Mouse (Mus musculus): ENCODE measurements around the gene Mybph. TPM values are rescaled to one million over a fixed set of nuclear protein-coding genes. Genes with fewer than 3 reads are reported as not detected.

The Mybph gene
- total and polyA plus RNA-seq, 2 experiments, result not detected

- Histone ChIP-seq H3K27me3 (ENCODE audit: control insufficient read depth, insufficient read depth, low read length) (no peaks in the 10 kb centered on the region), H3K27ac (replicated peaks; ENCODE audit: insufficient read depth, low read depth, low read length) (no peak overlapping the region), H3K9ac (ENCODE audit: low read depth, low read length) (no peak overlapping the region), H3K4me3 (ENCODE audit: insufficient read depth, low read depth, low read length) (no peak overlapping the region), H3K36me3 (ENCODE audit: control insufficient read depth, insufficient read depth, low read length) (no peaks in the 10 kb centered on the region), H3K79me2 (ENCODE audit: control insufficient read depth, insufficient read depth, low read length) (no peaks in the 10 kb centered on the region), H3K4me1 (ENCODE audit: control insufficient read depth, insufficient read depth, low read length) (peaks cover 3% of the 10 kb centered on the region; the same call in 1 of the 2 replicates)
- WGBS, result 80% methylated on average over 3 of the region's 3 CpGs
- TF ChIP-seq CTCF (IDR thresholded peaks at IDR 0.05; ENCODE audit: low read depth, low read length) (no peak), POLR2A (IDR thresholded peaks at IDR 0.05; ENCODE audit: extremely low read depth, insufficient read depth, low read length) (no peak)
- no peak for DNase-seq (ENCODE audit: extremely low read depth, low read depth, low spot score)
Measured at GRCm38 (mm10) chr1:134168567-134168966, 24.7 kb upstream of the Mybph start.

GRCm38 (mm10) chr1:134168985-134169697 is 24.1 kb upstream of the Mybph start:
- H3K27ac ChIP-seq (replicated peaks; ENCODE audit: insufficient read depth, low read depth, low read length), result no peak overlapping the region
- no peak overlapping the region for H3K4me3 ChIP-seq (ENCODE audit: insufficient read depth, low read depth, low read length)
- no peak for DNase-seq (ENCODE audit: extremely low read depth, low read depth, low spot score)
- WGBS, result 94% methylated on average over 8 of the region's 8 CpGs
- H3K4me1 ChIP-seq (ENCODE audit: control insufficient read depth, insufficient read depth, low read length), result peaks cover 3% of the 10 kb centered on the region; the same call in 1 of the 2 replicates
- H3K27me3 ChIP-seq (ENCODE audit: control insufficient read depth, insufficient read depth, low read length), result no peaks in the 10 kb centered on the region
- no peaks in the 10 kb centered on the region for H3K79me2 ChIP-seq (ENCODE audit: control insufficient read depth, insufficient read depth, low read length)
- H3K9ac ChIP-seq (ENCODE audit: low read depth, low read length), result no peak overlapping the region
- H3K36me3 ChIP-seq (ENCODE audit: control insufficient read depth, insufficient read depth, low read length), result no peaks in the 10 kb centered on the region
- TF ChIP-seq POLR2A (IDR thresholded peaks at IDR 0.05; ENCODE audit: extremely low read depth, insufficient read depth, low read length) (no peak), CTCF (IDR thresholded peaks at IDR 0.05; ENCODE audit: low read depth, low read length) (no peak)

GRCm38 (mm10) chr1:134173081-134173480 is 20.2 kb upstream of the Mybph start:
- H3K4me3 ChIP-seq (ENCODE audit: insufficient read depth, low read depth, low read length), result no peak overlapping the region
- TF ChIP-seq POLR2A (IDR thresholded peaks at IDR 0.05; ENCODE audit: extremely low read depth, insufficient read depth, low read length) (no peak), CTCF (IDR thresholded peaks at IDR 0.05; ENCODE audit: low read depth, low read length) (no peak)
- H3K27me3 ChIP-seq (ENCODE audit: control insufficient read depth, insufficient read depth, low read length), result no peaks in the 10 kb centered on the region
- H3K27ac ChIP-seq (replicated peaks; ENCODE audit: insufficient read depth, low read depth, low read length), result no peak overlapping the region
- peaks cover 3% of the 10 kb centered on the region; the same call in 1 of the 2 replicates for H3K4me1 ChIP-seq (ENCODE audit: control insufficient read depth, insufficient read depth, low read length)
- no peak overlapping the region for H3K9ac ChIP-seq (ENCODE audit: low read depth, low read length)
- no peaks in the 10 kb centered on the region for H3K79me2 ChIP-seq (ENCODE audit: control insufficient read depth, insufficient read depth, low read length)
- peak; percentile 83 for DNase-seq (ENCODE audit: extremely low read depth, low read depth, low spot score)
- WGBS, result 19% methylated on average over 7 of the region's 7 CpGs
- no peaks in the 10 kb centered on the region for H3K36me3 ChIP-seq (ENCODE audit: control insufficient read depth, insufficient read depth, low read length)

DNA sequence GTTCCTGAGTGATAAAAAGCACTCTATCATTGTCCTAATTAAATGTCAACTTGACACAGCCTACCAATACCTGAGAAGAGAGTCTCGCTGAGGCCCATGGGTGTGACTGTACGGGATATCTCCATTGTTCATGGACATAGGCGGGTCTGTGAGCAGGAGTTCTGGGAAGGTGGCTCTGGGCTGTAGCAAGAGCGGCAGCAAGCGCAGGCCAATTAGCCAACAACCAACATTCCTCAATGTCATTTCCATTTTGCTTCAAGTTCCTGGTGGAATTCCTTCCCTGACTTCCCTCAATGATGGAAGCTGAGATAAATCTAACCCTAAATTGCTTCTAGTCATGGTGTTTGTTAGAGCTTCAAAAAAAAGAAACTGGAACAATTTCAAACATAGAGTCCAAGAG is 15.3 kb upstream of the Mybph start:
- no peak for DNase-seq (ENCODE audit: extremely low read depth, low read depth, low spot score)
- no peaks in the 10 kb centered on the region for H3K79me2 ChIP-seq (ENCODE audit: control insufficient read depth, insufficient read depth, low read length)
- H3K36me3 ChIP-seq (ENCODE audit: control insufficient read depth, insufficient read depth, low read length), result no peaks in the 10 kb centered on the region
- WGBS, result 96% methylated on average over 5 of the region's 5 CpGs
- TF ChIP-seq CTCF (IDR thresholded peaks at IDR 0.05; ENCODE audit: low read depth, low read length) (no peak), POLR2A (IDR thresholded peaks at IDR 0.05; ENCODE audit: extremely low read depth, insufficient read depth, low read length) (no peak)
- H3K9ac ChIP-seq (ENCODE audit: low read depth, low read length), result no peak overlapping the region
- H3K27ac ChIP-seq (replicated peaks; ENCODE audit: insufficient read depth, low read depth, low read length), result no peak overlapping the region
- H3K4me1 ChIP-seq (ENCODE audit: control insufficient read depth, insufficient read depth, low read length), result peaks cover 1% of the 10 kb centered on the region; the same call in 1 of the 2 replicates
- no peaks in the 10 kb centered on the region for H3K27me3 ChIP-seq (ENCODE audit: control insufficient read depth, insufficient read depth, low read length)
- no peak overlapping the region for H3K4me3 ChIP-seq (ENCODE audit: insufficient read depth, low read depth, low read length)

DNA sequence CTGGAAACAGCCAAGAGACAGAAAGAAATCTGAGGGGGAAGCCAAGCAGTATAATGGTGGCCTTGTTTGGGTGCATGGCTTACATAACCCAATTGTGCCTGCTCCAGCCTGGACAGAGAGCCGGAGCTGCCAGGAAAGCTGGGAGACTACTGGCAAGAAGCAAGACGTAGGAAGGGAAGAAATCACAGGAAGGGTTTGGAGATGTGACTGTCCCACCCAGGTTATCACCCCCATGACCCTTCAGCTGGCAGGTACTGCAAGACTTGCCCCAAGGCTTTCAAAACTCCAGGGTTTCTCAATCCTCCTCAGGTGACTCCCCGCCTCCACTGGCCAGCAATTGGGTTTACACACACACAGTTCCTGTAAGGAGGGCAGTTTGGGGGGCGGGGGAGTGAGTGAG is 11.2 kb upstream of the Mybph start, which contains the start of gene Chil1:
Gene Chil1 (plus strand): TSS at position 152 of the 400 bp plus-strand sequence.
- TF ChIP-seq POLR2A (IDR thresholded peaks at IDR 0.05; ENCODE audit: extremely low read depth, insufficient read depth, low read length) (no peak), CTCF (IDR thresholded peaks at IDR 0.05; ENCODE audit: low read depth, low read length) (no peak)
- no peaks in the 10 kb centered on the region for H3K4me1 ChIP-seq (ENCODE audit: control insufficient read depth, insufficient read depth, low read length)
- 57% methylated on average over 4 of the region's 4 CpGs for WGBS
- H3K27ac ChIP-seq (replicated peaks; ENCODE audit: insufficient read depth, low read depth, low read length), result no peak within 1 kb of the TSS
- H3K36me3 ChIP-seq (ENCODE audit: control insufficient read depth, insufficient read depth, low read length), result no peaks in the 10 kb centered on the region
- no peaks in the 10 kb centered on the region for H3K79me2 ChIP-seq (ENCODE audit: control insufficient read depth, insufficient read depth, low read length)
- DNase-seq (ENCODE audit: extremely low read depth, low read depth, low spot score), result peak; percentile 22
- H3K27me3 ChIP-seq (ENCODE audit: control insufficient read depth, insufficient read depth, low read length), result no peaks in the 10 kb centered on the region
- no peak within 1 kb of the TSS for H3K9ac ChIP-seq (ENCODE audit: low read depth, low read length)
- no peak within 1 kb of the TSS for H3K4me3 ChIP-seq (ENCODE audit: insufficient read depth, low read depth, low read length)

GRCm38 (mm10) chr1:134184089-134184488 is 9.2 kb upstream of the Mybph start:
- no peak for DNase-seq (ENCODE audit: extremely low read depth, low read depth, low spot score)
- TF ChIP-seq POLR2A (IDR thresholded peaks at IDR 0.05; ENCODE audit: extremely low read depth, insufficient read depth, low read length) (no peak), CTCF (IDR thresholded peaks at IDR 0.05; ENCODE audit: low read depth, low read length) (no peak)
- no peaks in the 10 kb centered on the region for H3K27me3 ChIP-seq (ENCODE audit: control insufficient read depth, insufficient read depth, low read length)
- H3K4me1 ChIP-seq (ENCODE audit: control insufficient read depth, insufficient read depth, low read length), result no peaks in the 10 kb centered on the region
- H3K27ac ChIP-seq (replicated peaks; ENCODE audit: insufficient read depth, low read depth, low read length), result no peak overlapping the region
- H3K79me2 ChIP-seq (ENCODE audit: control insufficient read depth, insufficient read depth, low read length), result no peaks in the 10 kb centered on the region
- 84% methylated on average over 4 of the region's 4 CpGs for WGBS
- no peaks in the 10 kb centered on the region for H3K36me3 ChIP-seq (ENCODE audit: control insufficient read depth, insufficient read depth, low read length)
- H3K9ac ChIP-seq (ENCODE audit: low read depth, low read length), result no peak overlapping the region
- no peak overlapping the region for H3K4me3 ChIP-seq (ENCODE audit: insufficient read depth, low read depth, low read length)
